In genomic region chr2:166082193-166082592, GRCm38 (mm10) we compare ENCODE assay signal across 8 mouse cellular contexts.
DNase-seq lines count a peak whose midpoint lies in the region; ATAC-seq and TF ChIP-seq lines count a peak whose summit lies in the region.

No protein-coding gene starts in this region.

- H3K79me2 ChIP-seq in liver, adult 2 months (ENCODE audit: control insufficient read depth, insufficient read depth, low read length): no peaks in the 10 kb centered on the region

- no peak for TF ChIP-seq POLR2A in liver, adult 2 months (IDR thresholded peaks at IDR 0.05; ENCODE audit: extremely low read depth, insufficient read depth, low read length)

- H3K4me3 ChIP-seq in forebrain, postnatal 0 days (ENCODE audit: low read depth, low read length): no peak overlapping the region
- no peak overlapping the region for H3K4me3 ChIP-seq in liver, adult 2 months (ENCODE audit: insufficient read depth, low read depth, low read length)

- peak; percentile 54 to 58 for DNase-seq in urinary bladder, adult 18-20 months (ENCODE audit: low spot score in 2 of 2)
- no peak for DNase-seq in urinary bladder, postnatal 10 days (ENCODE audit: low spot score)
- peak; percentile 75 for DNase-seq in c-Kit-positive CD71-negative TER-119-negative erythroid progenitor cells, embryonic 14.5 days (ENCODE audit: low read depth)
- peak; percentile 78 for DNase-seq in forebrain, postnatal 0 days
- DNase-seq in induced T-regulatory cell, adult 2 months (ENCODE audit: low read depth): peak; percentile 88
- peak; percentile 57 for DNase-seq in liver, adult 2 months (ENCODE audit: extremely low read depth, low read depth, low spot score)
- DNase-seq in right cerebral cortex, postnatal 10 days (ENCODE audit: low spot score in 2 of 2): peak; percentile 66 to 77
- DNase-seq in urinary bladder, postnatal 4 days (ENCODE audit: low spot score in 2 of 2): peak; percentile 59 to 76

- no peaks in the 10 kb centered on the region for H3K9me3 ChIP-seq in forebrain, postnatal 0 days (ENCODE audit: low read length)

- no peak overlapping the region for H3K9ac ChIP-seq in forebrain, postnatal 0 days
- H3K9ac ChIP-seq in liver, adult 2 months (ENCODE audit: low read depth, low read length): no peak overlapping the region

- peak; percentile 84 for TF ChIP-seq CTCF in forebrain, postnatal 0 days (IDR thresholded peaks at IDR 0.05; ENCODE audit: low read depth)
- peak; percentile 95 for TF ChIP-seq CTCF in liver, adult 2 months (IDR thresholded peaks at IDR 0.05; ENCODE audit: low read depth, low read length)

- no peaks in the 10 kb centered on the region for H3K4me1 ChIP-seq in forebrain, postnatal 0 days (ENCODE audit: insufficient read depth)
- peaks cover 9% of the 10 kb centered on the region for H3K4me1 ChIP-seq in liver, adult 2 months (ENCODE audit: control insufficient read depth, insufficient read depth, low read length)

- no peak overlapping the region for H3K27ac ChIP-seq in forebrain, postnatal 0 days (ENCODE audit: low read depth, low read length)
- H3K27ac ChIP-seq in liver, adult 2 months (replicated peaks; ENCODE audit: insufficient read depth, low read depth, low read length): no peak overlapping the region

- 69% methylated on average over 5 of the region's 5 CpGs for WGBS in forebrain, postnatal 0 days
- 45% methylated on average over 5 of the region's 5 CpGs for WGBS in liver, adult 2 months

- H3K4me2 ChIP-seq in forebrain, postnatal 0 days (ENCODE audit: low read depth): no peak overlapping the region

- H3K27me3 ChIP-seq in forebrain, postnatal 0 days (ENCODE audit: insufficient read depth, low read length): no peaks in the 10 kb centered on the region
- no peaks in the 10 kb centered on the region for H3K27me3 ChIP-seq in liver, adult 2 months (ENCODE audit: control insufficient read depth, insufficient read depth, low read length)

- H3K36me3 ChIP-seq in forebrain, postnatal 0 days (ENCODE audit: insufficient read depth): peaks cover 13% of the 10 kb centered on the region; the same call in 1 of the 2 replicates
- H3K36me3 ChIP-seq in liver, adult 2 months (ENCODE audit: control insufficient read depth, insufficient read depth, low read length): no peaks in the 10 kb centered on the region

- no peak for ATAC-seq in forebrain, postnatal 0 days
